Mouse (Mus musculus) thymus, adult 2 months (tissue): ENCODE measurements around the gene Slc20a1. TPM values are rescaled to one million over a fixed set of nuclear protein-coding genes. Genes with fewer than 3 reads are reported as not detected.

Experiments used
- DNase-seq: peaks from one replicate; pipeline ENCODE4 v3.0.0; 2021
- H3K27ac ChIP-seq: fragments of 200-500 bp; 2 replicates; pipeline ENCODE4 v1.5.1; 2012; ENCODE audit warnings: low read length, control low read depth; ENCODE audit not compliant: control insufficient read depth, insufficient read depth
- H3K27me3 ChIP-seq: fragments of 200-500 bp; 2 replicates; pipeline ENCODE4 v1.6.1; 2012; ENCODE audit warnings: mild to moderate bottlenecking, low read length, moderate library complexity, mixed read lengths; ENCODE audit not compliant: control insufficient read depth, insufficient read depth
- H3K36me3 ChIP-seq: fragments of 200-500 bp; 2 replicates; pipeline ENCODE4 v1.6.1; 2012; ENCODE audit warnings: mild to moderate bottlenecking, low read length, moderate library complexity; ENCODE audit not compliant: control insufficient read depth, insufficient read depth
- H3K4me1 ChIP-seq: fragments of 200-500 bp; replicated peaks from 2 replicates; pipeline ENCODE4 v1.6.1; 2012; ENCODE audit warnings: low read length; ENCODE audit not compliant: control insufficient read depth, insufficient read depth
- H3K4me3 ChIP-seq: fragments of 200-500 bp; 2 replicates; pipeline ENCODE4 v1.5.1; 2012; ENCODE audit warnings: mild to moderate bottlenecking, low read length, control low read depth, moderate library complexity; ENCODE audit not compliant: control insufficient read depth, insufficient read depth
- CTCF ChIP-seq: fragments of 200-500 bp; IDR thresholded peaks from 2 replicates; pipeline ENCODE4 v1.5.1; 2012; ENCODE audit warnings: mild to moderate bottlenecking, control low read depth, low read length, moderate library complexity, borderline replicate concordance; ENCODE audit not compliant: control insufficient read depth, poor library complexity, insufficient read depth; ENCODE audit errors: extremely low read depth
- POLR2A ChIP-seq: fragments of 200-500 bp; IDR thresholded peaks from 2 replicates; pipeline ENCODE4 v1.6.1; 2012; ENCODE audit warnings: mild to moderate bottlenecking, low read length, control low read depth, moderate library complexity; ENCODE audit not compliant: control insufficient read depth, poor library complexity, insufficient read depth; ENCODE audit errors: extremely low read depth
- WGBS: fragments of 180-500 bp; shearing (Covaris S2); methylation state at CpG from one replicate; pipeline ENCODE4 v1.1.7; 2018; 5-methylcytosine and 5-hydroxymethylcytosine counted together
- polyA plus RNA-seq: library from polyadenylated mRNA; depleted of rRNA; stranded (reverse); fragments of >200 nt; gene quantifications from 2 replicates; pipeline ENCODE4 v1.2.3, GENCODE M21; 2012

Gene Slc20a1
- polyA plus RNA-seq, 1 experiment, result 77.3 TPM

GRCm38 (mm10) chr2:129205000-129205399, 6.4 kb downstream of the Slc20a1 start:
- Histone ChIP-seq H3K36me3 (peaks cover 76% of the 10 kb centered on the region), H3K4me1 (peaks cover 4% of the 10 kb centered on the region), H3K27me3 (no peaks in the 10 kb centered on the region), H3K4me3 (no peak overlapping the region), H3K27ac (no peak overlapping the region)
- TF ChIP-seq POLR2A, result no peak
- TF ChIP-seq CTCF, result no peak
- DNase-seq, result no peak
- WGBS, result 91% methylated on average over 6 of the region's 6 CpGs

GRCm38 (mm10) chr2:129206824-129207223, 8.3 kb downstream of the Slc20a1 start:
- WGBS, result 96% methylated on average over 8 of the region's 8 CpGs
- H3K36me3 ChIP-seq, result peaks cover 86% of the 10 kb centered on the region
- no peak overlapping the region for H3K4me3 ChIP-seq
- H3K27me3 ChIP-seq, result no peaks in the 10 kb centered on the region
- H3K4me1 ChIP-seq, result no peaks in the 10 kb centered on the region
- DNase-seq, result no peak
- no peak overlapping the region for H3K27ac ChIP-seq
- TF ChIP-seq POLR2A (no peak), CTCF (no peak)

GRCm38 (mm10) chr2:129208181-129208746, 9.7 kb downstream of the Slc20a1 start:
- no peaks in the 10 kb centered on the region for H3K4me1 ChIP-seq
- H3K36me3 ChIP-seq, result peaks cover 89% of the 10 kb centered on the region
- H3K4me3 ChIP-seq, result no peak overlapping the region
- TF ChIP-seq CTCF (no peak), POLR2A (no peak)
- 95% methylated on average over 8 of the region's 8 CpGs for WGBS
- DNase-seq, result no peak
- H3K27ac ChIP-seq, result no peak overlapping the region
- H3K27me3 ChIP-seq, result no peaks in the 10 kb centered on the region

- 95% methylated on average over 8 of the region's 8 CpGs for WGBS
- H3K27ac ChIP-seq, result no peak overlapping the region
- TF ChIP-seq POLR2A, result no peak
- no peak for TF ChIP-seq CTCF
Observed at GRCm38 (mm10) chr2:129210089-129210749, 11.7 kb downstream of the Slc20a1 start.

GRCm38 (mm10) chr2:129211255-129211654, 12.7 kb downstream of the Slc20a1 start:
- no peak for DNase-seq
- Histone ChIP-seq H3K36me3 (peaks cover 62% of the 10 kb centered on the region), H3K27ac (no peak overlapping the region), H3K4me3 (no peak overlapping the region), H3K27me3 (no peaks in the 10 kb centered on the region), H3K4me1 (no peaks in the 10 kb centered on the region)
- TF ChIP-seq POLR2A (no peak), CTCF (no peak)
- 89% methylated on average over 4 of the region's 4 CpGs for WGBS

More at GRCm38 (mm10) chr2:129210089-129210749, 11.7 kb downstream of the Slc20a1 start:
- Histone ChIP-seq H3K36me3 (peaks cover 72% of the 10 kb centered on the region), H3K27me3 (no peaks in the 10 kb centered on the region), H3K4me3 (no peak overlapping the region), H3K4me1 (no peaks in the 10 kb centered on the region)
- DNase-seq, result no peak

GRCm38 (mm10) chr2:129211957-129212356, 13.4 kb downstream of the Slc20a1 start:
- 83% methylated on average over 2 of the region's 2 CpGs for WGBS
- Histone ChIP-seq H3K27ac (no peak overlapping the region), H3K36me3 (peaks cover 55% of the 10 kb centered on the region), H3K4me1 (no peaks in the 10 kb centered on the region), H3K27me3 (no peaks in the 10 kb centered on the region), H3K4me3 (no peak overlapping the region)
- DNase-seq, result no peak
- no peak for TF ChIP-seq POLR2A
- no peak for TF ChIP-seq CTCF
